Mouse (Mus musculus) forebrain, embryonic 16.5 days (tissue): ENCODE measurements around the gene Galnt15. TPM values are rescaled to one million over a fixed set of nuclear protein-coding genes. Genes with fewer than 3 reads are reported as not detected.
"Not testable (repeated sequence)": the region's sequence is repeated elsewhere in the genome, so short reads cannot be mapped to it uniquely, and the experiment has no call there.

Source experiments
- ATAC-seq: fragments of 200-750 bp; cut with Nextera tagmentation; 2 replicates; pipeline ENCODE4 v1.8.0; 2017; ENCODE audit warnings: mild to moderate bottlenecking, moderate library complexity
- H3K27ac ChIP-seq: fragments of 300-500 bp; sonication (generic); 2 replicates; pipeline ENCODE4 v1.5.1; 2014; ENCODE audit warnings: low read length, control low read depth
- H3K27me3 ChIP-seq: fragments of 300-500 bp; sonication (generic); replicated peaks from 2 replicates; pipeline ENCODE4 v1.6.1; 2014; ENCODE audit warnings: low read length; ENCODE audit not compliant: control insufficient read depth, insufficient read depth
- H3K36me3 ChIP-seq: fragments of 300-500 bp; sonication (generic); 2 replicates; pipeline ENCODE4 v1.6.1; 2014; ENCODE audit not compliant: control insufficient read depth, insufficient read depth
- H3K4me1 ChIP-seq: fragments of 300-500 bp; sonication (generic); replicated peaks from 2 replicates; pipeline ENCODE4 v1.6.1; 2014; ENCODE audit warnings: low read length; ENCODE audit not compliant: control insufficient read depth, insufficient read depth
- H3K4me2 ChIP-seq: fragments of 300-500 bp; sonication (generic); 2 replicates; pipeline ENCODE4 v1.6.1; 2014; ENCODE audit warnings: mild to moderate bottlenecking, low read length, control low read depth
- H3K4me3 ChIP-seq: fragments of 300-500 bp; sonication (generic); replicated peaks from 2 replicates; pipeline ENCODE4 v1.5.1; 2014; ENCODE audit warnings: mild to moderate bottlenecking, low read length, control low read depth
- H3K9ac ChIP-seq: fragments of 300-500 bp; sonication (generic); replicated peaks from 2 replicates; pipeline ENCODE4 v1.6.1; 2014; ENCODE audit warnings: low read depth, low read length, control low read depth
- H3K9me3 ChIP-seq: fragments of 300-500 bp; sonication (generic); 2 replicates; pipeline ENCODE4 v1.6.1; 2016; ENCODE audit warnings: low read length; ENCODE audit not compliant: control insufficient read depth
- WGBS: fragments of 180-500 bp; shearing (Covaris S2); extraction: QIAGEN DNeasy Blood & Tissue Kit; methylation state at CpG from one replicate; pipeline ENCODE4 v1.1.7; 2014; 5-methylcytosine and 5-hydroxymethylcytosine counted together
- polyA plus RNA-seq: library from polyadenylated mRNA; unstranded; fragments of >200 nt; fragmentation: Nextera tagmentation; extraction: Ambion mirVana; gene quantifications from 2 replicates; pipeline ENCODE4 v1.2.1, GENCODE M21; 2015

The Galnt15 gene
- polyA plus RNA-seq, 1 experiment from 2014 or later: 0.33 TPM

DNA sequence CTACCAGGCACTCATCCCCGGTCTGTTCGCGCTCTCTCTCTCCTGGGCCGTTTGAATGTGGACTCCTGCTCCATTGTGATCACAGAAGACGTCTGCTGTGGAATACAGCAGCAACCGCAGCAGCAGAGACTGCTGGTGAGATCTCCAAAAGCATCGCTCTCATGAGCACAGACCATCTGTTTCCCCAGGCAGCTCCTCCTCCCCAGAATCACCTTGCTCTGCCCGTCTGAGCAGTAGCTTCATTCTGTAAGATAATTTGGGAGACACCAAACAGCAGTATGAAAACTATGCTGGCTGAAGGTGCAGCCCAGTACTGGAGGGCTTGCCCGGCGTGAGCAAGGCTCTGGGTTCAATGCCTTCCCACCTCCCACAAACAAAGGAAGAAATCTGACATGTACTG, 52.2 kb downstream of the Galnt15 start:
- peaks cover 3% of the 10 kb centered on the region for H3K4me1 ChIP-seq
- ATAC-seq: no peak
- no peaks in the 10 kb centered on the region for H3K27me3 ChIP-seq
- H3K4me2 ChIP-seq: no peak overlapping the region
- 79% methylated on average over 10 of the region's 10 CpGs for WGBS
- H3K36me3 ChIP-seq: peaks cover 10% of the 10 kb centered on the region; the same call in 1 of the 2 replicates
- no peak overlapping the region for H3K4me3 ChIP-seq
- no peak overlapping the region for H3K27ac ChIP-seq
- no peak overlapping the region for H3K9ac ChIP-seq
- H3K9me3 ChIP-seq: no peaks in the 10 kb centered on the region

DNA sequence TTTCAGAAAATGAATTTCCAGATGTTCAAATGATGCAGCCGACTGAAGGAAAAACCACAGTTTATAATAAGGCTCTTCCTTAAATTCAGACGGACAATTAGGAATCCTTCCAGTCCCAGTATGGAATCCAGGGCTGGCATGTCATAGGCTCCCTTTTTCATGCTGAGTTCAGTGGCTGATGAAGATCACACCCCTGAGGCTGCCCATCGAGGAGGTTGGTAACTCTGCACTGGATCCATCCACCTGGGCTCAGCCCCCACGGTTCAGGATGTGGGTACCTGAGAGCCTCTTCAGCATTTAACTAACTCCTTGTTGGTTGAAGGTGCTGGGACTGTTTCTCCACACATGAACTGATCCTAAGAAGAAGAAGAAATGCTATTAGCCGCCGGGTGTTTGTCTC, 54.1 kb downstream of the Galnt15 start:
- H3K36me3 ChIP-seq: peaks cover 10% of the 10 kb centered on the region; the same call in 1 of the 2 replicates
- no peak overlapping the region for H3K4me2 ChIP-seq
- no peak for ATAC-seq
- no peak overlapping the region for H3K4me3 ChIP-seq
- peaks cover 10% of the 10 kb centered on the region for H3K4me1 ChIP-seq
- H3K9ac ChIP-seq: no peak overlapping the region
- 92% methylated on average over 6 of the region's 6 CpGs for WGBS
- no peaks in the 10 kb centered on the region for H3K27me3 ChIP-seq
- no peak overlapping the region for H3K27ac ChIP-seq
- no peaks in the 10 kb centered on the region for H3K9me3 ChIP-seq

DNA sequence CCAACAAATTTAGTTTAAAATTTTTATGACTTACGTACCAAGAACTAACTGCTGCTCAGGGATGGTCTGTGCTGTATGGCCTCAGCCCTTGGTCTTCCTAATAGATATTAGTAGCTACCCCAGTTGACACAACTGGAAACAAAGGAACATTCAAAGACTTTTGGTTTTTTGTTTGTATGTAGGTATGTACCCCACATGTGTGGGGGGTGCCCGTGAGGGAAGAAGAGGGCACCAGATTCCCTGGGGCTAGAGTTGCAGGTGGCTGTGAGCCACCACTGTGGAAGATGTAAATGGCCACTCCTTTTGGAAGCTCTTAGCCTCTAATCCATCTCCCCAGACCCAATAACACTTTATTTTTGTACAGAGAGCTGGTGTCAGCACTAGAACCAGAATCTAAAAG, 54.7 kb downstream of the Galnt15 start:
- Histone ChIP-seq H3K4me1 (peaks cover 10% of the 10 kb centered on the region), H3K9ac (no peak overlapping the region), H3K4me3 (no peak overlapping the region), H3K4me2 (no peak overlapping the region), H3K36me3 (peaks cover 10% of the 10 kb centered on the region; the same call in 1 of the 2 replicates), H3K9me3 (no peaks in the 10 kb centered on the region), H3K27ac (no peak overlapping the region), H3K27me3 (no peaks in the 10 kb centered on the region)
- ATAC-seq: no peak
- 92% methylated on average over 2 of the region's 2 CpGs for WGBS

DNA sequence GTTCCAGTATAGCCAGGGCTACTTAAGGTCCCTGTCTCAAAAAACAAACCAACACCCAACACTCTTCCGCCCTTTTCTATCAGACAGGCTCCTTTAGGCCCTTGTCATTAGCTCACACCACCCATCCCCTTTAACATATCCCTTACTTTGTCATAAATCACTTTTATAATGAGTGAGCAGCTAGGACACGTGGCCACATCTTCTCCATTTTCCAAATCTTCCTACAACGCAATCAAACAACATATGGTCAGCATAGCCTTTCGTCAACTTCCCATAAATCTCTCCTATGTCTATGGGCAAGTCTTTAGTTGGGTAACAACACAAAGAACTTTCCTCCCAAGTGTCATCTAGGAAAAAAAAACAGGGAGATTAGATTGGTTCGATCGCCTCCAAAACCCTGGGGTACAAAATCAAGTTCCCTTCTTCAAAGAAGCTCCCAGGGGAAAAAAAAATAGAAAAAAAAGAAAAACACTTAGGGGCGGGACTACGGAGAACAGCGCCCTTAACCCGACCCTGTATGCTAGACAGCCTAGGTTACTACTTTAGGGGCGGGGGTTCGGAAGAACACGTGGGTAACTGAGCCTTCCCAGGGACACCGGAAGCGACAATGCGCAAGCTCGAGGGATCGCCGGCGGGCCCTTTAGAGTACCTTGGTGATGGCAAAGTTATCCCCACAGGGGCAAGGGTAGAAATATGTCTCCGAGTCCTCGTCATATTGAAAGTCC, 56.1 kb downstream of the Galnt15 start, which contains the start of gene Oxnad1:
TSS of gene Oxnad1 (plus strand) at position 614 of the 725 bp plus-strand sequence.
- Histone ChIP-seq H3K27ac (peak within 1 kb of the TSS; percentile 82), H3K4me3 (peak within 1 kb of the TSS; percentile 57), H3K27me3 (no peaks in the 10 kb centered on the region), H3K9me3 (no peaks in the 10 kb centered on the region), H3K9ac (peak within 1 kb of the TSS; percentile 73), H3K4me2 (peak within 1 kb of the TSS; percentile 53), H3K36me3 (peaks cover 10% of the 10 kb centered on the region; the same call in 1 of the 2 replicates), H3K4me1 (peaks cover 10% of the 10 kb centered on the region)
- ATAC-seq: peak; percentile 98
- WGBS: 4% methylated on average over 22 of the region's 22 CpGs

DNA sequence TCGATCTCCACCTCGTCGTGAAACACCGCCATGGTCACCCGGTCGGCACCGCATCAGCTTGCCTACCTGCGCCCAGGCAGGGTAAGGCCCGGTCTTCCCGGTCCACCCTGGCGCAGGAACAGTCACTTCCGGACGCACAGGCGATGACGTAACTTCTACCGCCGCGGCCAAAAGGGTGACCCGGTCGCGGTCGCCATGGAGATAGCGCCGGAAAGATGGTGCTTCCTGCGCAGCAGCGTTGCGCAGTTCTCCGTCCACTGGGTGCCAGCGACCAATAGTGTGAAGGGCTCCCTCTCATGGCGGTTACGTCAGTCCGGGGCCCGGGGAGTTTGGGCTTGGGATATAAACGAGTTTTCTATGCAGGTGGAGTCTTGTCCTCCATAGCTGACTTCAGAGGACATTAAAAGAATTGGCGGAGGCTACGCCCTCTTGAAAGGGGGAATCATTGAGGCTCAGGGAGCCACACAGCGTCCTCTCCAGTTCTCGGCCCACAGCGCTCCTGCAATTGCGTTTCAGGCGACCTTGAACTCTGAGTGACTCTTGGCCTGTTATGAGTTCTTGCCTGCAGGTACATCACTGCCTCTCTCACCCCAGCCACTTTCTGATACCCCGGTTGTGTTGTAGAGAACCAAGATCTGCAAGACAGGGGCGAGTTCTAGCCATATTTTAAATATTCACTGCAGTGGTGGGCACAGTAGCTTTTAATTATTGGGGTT, 56.9 kb downstream of the Galnt15 start, which contains the start of gene Dph3:
TSS of gene Dph3 (minus strand) at position 244 of the 716 bp plus-strand sequence.
- H3K4me2 ChIP-seq: peak within 1 kb of the TSS; percentile 53
- ATAC-seq: peak; percentile 96
- under 1% methylated on average over 43 of the region's 43 CpGs for WGBS
- H3K4me1 ChIP-seq: peaks cover 10% of the 10 kb centered on the region
- H3K36me3 ChIP-seq: peaks cover 7% of the 10 kb centered on the region; the same call in 1 of the 2 replicates
- no peaks in the 10 kb centered on the region for H3K27me3 ChIP-seq
- peak within 1 kb of the TSS; percentile 82 for H3K27ac ChIP-seq
- H3K9ac ChIP-seq: peak within 1 kb of the TSS; percentile 73
- peak within 1 kb of the TSS; percentile 57 for H3K4me3 ChIP-seq
- H3K9me3 ChIP-seq: no peaks in the 10 kb centered on the region

DNA sequence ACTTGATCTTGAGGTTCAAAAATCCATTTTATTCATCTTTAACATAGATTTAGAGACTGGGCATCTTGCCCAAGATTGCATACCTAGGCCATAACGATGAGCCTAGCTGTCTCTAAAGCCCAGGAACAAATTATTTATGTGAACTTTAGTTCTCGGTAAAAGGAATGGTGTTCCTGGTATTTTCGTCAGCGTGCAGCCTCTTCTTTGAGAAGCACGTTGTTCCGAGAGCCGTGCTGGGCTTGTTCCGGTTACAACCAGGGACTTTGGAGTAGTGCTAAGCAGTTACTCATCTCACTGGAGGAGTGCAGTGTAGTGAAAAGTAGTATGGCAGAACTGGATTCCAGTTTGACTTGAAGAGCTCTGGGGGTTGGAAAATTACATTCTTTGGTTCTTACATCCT, 57.4 kb downstream of the Galnt15 start:
- H3K9ac ChIP-seq: peak overlapping the region; percentile 73
- H3K27me3 ChIP-seq: no peaks in the 10 kb centered on the region
- ATAC-seq: no peak
- no peaks in the 10 kb centered on the region for H3K9me3 ChIP-seq
- no peak overlapping the region for H3K27ac ChIP-seq
- H3K4me2 ChIP-seq: peak overlapping the region; percentile 53
- peaks cover 5% of the 10 kb centered on the region; the same call in 1 of the 2 replicates for H3K36me3 ChIP-seq
- peak overlapping the region; percentile 57 for H3K4me3 ChIP-seq
- peaks cover 10% of the 10 kb centered on the region for H3K4me1 ChIP-seq
- 23% methylated on average over 8 of the region's 8 CpGs for WGBS

DNA sequence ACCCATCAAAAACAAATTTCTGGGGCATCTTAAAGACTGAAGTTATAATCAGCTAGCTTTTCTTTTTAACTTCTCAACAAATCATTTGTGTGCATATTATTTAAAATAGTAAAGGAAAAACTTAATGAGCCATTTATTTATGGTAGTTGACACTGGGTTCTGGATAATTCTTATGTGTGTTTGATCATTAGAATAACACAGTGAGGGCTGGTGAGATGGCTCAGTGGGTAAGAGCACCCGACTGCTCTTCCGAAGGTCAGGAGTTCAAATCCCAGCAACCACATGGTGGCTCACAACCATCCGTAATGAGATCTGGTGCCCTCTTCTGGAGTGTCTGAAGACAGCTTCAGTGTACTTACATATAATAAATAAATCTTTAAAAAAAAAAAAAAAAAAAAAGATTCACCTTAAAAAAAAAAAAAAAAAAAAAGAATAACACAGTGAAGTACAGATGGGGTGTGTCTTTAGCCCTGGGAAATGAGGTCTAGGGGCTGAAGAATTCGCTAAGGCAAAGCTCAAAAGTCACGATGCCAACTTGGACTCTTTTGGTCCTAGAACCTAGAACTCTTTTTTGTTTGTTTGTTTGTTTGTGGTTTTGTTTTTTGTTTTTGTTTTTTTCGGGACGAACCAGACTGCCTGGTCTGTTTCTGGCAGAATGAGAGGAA, 58.9 kb downstream of the Galnt15 start:
- H3K9ac ChIP-seq, H3K4me3 ChIP-seq, H3K27me3 ChIP-seq, H3K4me2 ChIP-seq, ATAC-seq, H3K36me3 ChIP-seq, H3K27ac ChIP-seq, H3K9me3 ChIP-seq: not testable (repeated sequence)
- peaks cover 10% of the 10 kb centered on the region for H3K4me1 ChIP-seq
- WGBS: 87% methylated on average over 7 of the region's 7 CpGs

DNA sequence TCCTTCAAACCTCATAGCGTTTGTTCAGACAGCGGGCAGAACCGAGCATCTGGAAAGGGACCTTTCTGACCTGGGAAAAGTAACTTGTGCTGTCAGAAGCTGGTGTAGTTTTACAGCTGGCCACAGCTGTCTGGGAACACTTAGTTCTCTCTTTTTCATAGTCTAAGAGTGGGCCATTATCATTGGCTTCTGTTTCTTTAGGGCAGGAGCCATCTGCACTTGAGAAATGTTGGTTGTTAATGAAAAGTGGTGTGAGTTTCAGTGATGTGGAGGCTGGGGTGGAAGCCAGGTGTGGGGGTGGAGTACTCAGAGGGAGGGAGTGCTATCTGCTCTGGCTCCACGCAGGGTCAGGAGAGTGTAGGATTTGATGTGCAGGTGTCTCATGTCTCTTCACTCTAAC, 62.3 kb downstream of the Galnt15 start:
- no peaks in the 10 kb centered on the region for H3K27me3 ChIP-seq
- H3K4me2 ChIP-seq: no peak overlapping the region
- no peaks in the 10 kb centered on the region for H3K9me3 ChIP-seq
- H3K27ac ChIP-seq: no peak overlapping the region
- ATAC-seq: no peak
- no peak overlapping the region for H3K9ac ChIP-seq
- peaks cover 6% of the 10 kb centered on the region; the same call in 1 of the 2 replicates for H3K36me3 ChIP-seq
- H3K4me1 ChIP-seq: peaks cover 7% of the 10 kb centered on the region
- WGBS: 89% methylated on average over 4 of the region's 4 CpGs
- no peak overlapping the region for H3K4me3 ChIP-seq

DNA sequence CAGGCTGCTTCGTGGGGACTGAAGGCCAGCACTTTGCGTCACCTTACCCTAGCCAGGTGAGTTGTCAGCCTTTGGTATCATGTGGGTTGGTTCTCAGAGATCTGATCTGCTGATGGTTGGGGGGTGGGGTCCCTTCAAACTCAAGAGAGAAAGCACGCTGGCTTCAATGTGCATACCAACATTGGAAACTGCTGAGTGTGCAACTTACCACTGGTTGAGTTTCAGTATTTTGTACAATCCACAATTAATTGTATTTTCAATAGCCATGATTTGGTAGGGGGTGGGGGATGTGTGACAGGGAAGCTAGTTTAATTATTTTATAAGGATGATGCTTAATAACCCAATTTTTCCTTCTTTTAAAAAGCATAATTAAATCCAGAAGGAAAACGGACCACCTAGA, 62.9 kb downstream of the Galnt15 start:
- Histone ChIP-seq H3K27me3 (no peaks in the 10 kb centered on the region), H3K9ac (no peak overlapping the region), H3K4me1 (peaks cover 3% of the 10 kb centered on the region), H3K4me3 (no peak overlapping the region), H3K27ac (no peak overlapping the region), H3K4me2 (no peak overlapping the region), H3K36me3 (peaks cover 6% of the 10 kb centered on the region; the same call in 1 of the 2 replicates), H3K9me3 (no peaks in the 10 kb centered on the region)
- WGBS: 89% methylated on average over 4 of the region's 4 CpGs
- ATAC-seq: no peak
